In the genomic region with DNA sequence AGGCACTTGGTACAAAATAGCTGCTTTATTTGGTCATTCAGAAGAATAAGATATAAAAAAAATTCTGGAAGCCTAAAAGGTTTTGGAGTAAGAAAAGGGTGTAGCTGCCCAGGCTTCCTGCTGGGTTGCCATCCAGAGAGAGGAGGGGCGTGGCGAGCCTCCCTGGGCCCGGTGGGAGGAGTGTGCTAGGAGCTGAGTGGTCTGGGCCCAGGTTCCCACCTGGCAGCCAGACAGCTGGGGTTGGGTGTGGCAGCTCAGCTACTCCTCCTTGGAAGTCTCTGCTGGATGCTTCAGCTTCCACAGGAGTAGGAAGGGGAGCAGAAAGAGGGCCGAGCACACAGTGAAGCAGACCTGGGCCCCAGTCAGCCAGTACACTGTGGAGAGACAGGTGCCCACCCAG, we compare ENCODE assay signal across 12 mouse cellular contexts. TPM values are rescaled to one million over a fixed set of nuclear protein-coding genes. Genes with fewer than 3 reads are reported as not detected.
A peak's percentile ranks its signal among the peaks of the same experiment; 100 is the strongest.
DNase-seq lines count a peak whose midpoint lies in the region; ATAC-seq and TF ChIP-seq lines count a peak whose summit lies in the region.
"Had no signal": no experiment of that assay in that cellular context is flagged by ENCODE, and none has a peak within 500 bp of the region (broad histone marks: within the 10 kb centered on the region; RNA-seq: fewer than 3 reads in every experiment).

No protein-coding gene starts in this region.

- H3K36me3 ChIP-seq in heart, adult 2 months (ENCODE audit: control insufficient read depth, insufficient read depth, low read length) = no peaks in the 10 kb centered on the region
- peaks cover 79% of the 10 kb centered on the region for H3K36me3 ChIP-seq in heart, embryonic 12.5 days
- peaks cover 84% of the 10 kb centered on the region for H3K36me3 ChIP-seq in liver, embryonic 13.5 days

- intact Hi-C loops in heart, adult 2 months (cut with DNase I) = loop anchor here (10.0 kb wide), 1 partner anchor 259 kb away; no protein-coding TSS in a partner anchor
- intact Hi-C loops in left cerebral cortex, postnatal 36 days (cut with DNase I) = no loop called here

- peaks cover 1% of the 10 kb centered on the region; the same call in 1 of the 2 replicates for H3K4me1 ChIP-seq in heart, adult 2 months (ENCODE audit: control insufficient read depth, insufficient read depth, low read length)
- peaks cover 22% of the 10 kb centered on the region for H3K4me1 ChIP-seq in heart, embryonic 12.5 days (replicated peaks)
- H3K4me1 ChIP-seq in liver, embryonic 13.5 days (replicated peaks) = peaks cover 65% of the 10 kb centered on the region

- DNase-seq in heart, adult 2 months = peak; percentile 56 to 66
- DNase-seq in 3134 (ENCODE audit: extremely low read depth, insufficient read length, low spot score) (peak; percentile 28), ZHBTc4 (ENCODE audit: low read depth, low spot score) (peak; percentile 96)
- no peak for DNase-seq in liver, embryonic 13.5 days
- no peak for DNase-seq in retina, postnatal 1 day
- no peak for DNase-seq in left cerebral cortex, postnatal 36 days (ENCODE audit: low spot score in 2 of 2)

- H3K9me3 ChIP-seq in heart, embryonic 12.5 days (replicated peaks) = no peaks in the 10 kb centered on the region
- H3K9me3 ChIP-seq in liver, embryonic 13.5 days (replicated peaks) = no peaks in the 10 kb centered on the region
- H3K9me3 ChIP-seq: heart, embryonic 13.5 days; intestine, embryonic 15.5 days had no signal

- 55% methylated on average over 4 of the region's 4 CpGs for WGBS in heart, adult 2 months
- 77% methylated on average over 4 of the region's 4 CpGs for WGBS in heart, embryonic 12.5 days
- WGBS in liver, embryonic 13.5 days (ENCODE audit: insufficient replicate concordance) = 69% methylated on average over 4 of the region's 4 CpGs

- no peak overlapping the region for H3K9ac ChIP-seq in heart, adult 2 months (ENCODE audit: low read depth, low read length)
- no peak overlapping the region; the same call in 1 of the 2 replicates for H3K9ac ChIP-seq in heart, embryonic 12.5 days
- H3K9ac ChIP-seq in liver, embryonic 13.5 days = peak overlapping the region; percentile 15; the same call in 1 of the 2 replicates
- H3K9ac ChIP-seq: heart, embryonic 13.5 days; intestine, embryonic 15.5 days had no signal

- H3K4me3 ChIP-seq in heart, adult 2 months = no peak overlapping the region
- H3K4me3 ChIP-seq in heart, embryonic 12.5 days = no peak overlapping the region
- no peak overlapping the region for H3K4me3 ChIP-seq in liver, embryonic 13.5 days (replicated peaks)
- H3K4me3 ChIP-seq: erythroblast, embryonic 14.5 days; heart, embryonic 13.5 days; intestine, embryonic 15.5 days had no signal

- ATAC-seq in heart, embryonic 12.5 days (ENCODE audit: insufficient number of reproducible peaks, low FRiP score) = no peak
- no peak for ATAC-seq in liver, embryonic 13.5 days (ENCODE audit: low read depth)
- no peak for ATAC-seq in granulocyte monocyte progenitor cell, adult 5-6 weeks (replicated peaks; ENCODE audit: poor library complexity, severe bottlenecking)
- ATAC-seq: CD4-positive, CD25-positive, alpha-beta regulatory T cell, adult 4 months; intestine, embryonic 15.5 days had no signal

- no peaks in the 10 kb centered on the region for H3K27me3 ChIP-seq in heart, adult 2 months (ENCODE audit: control insufficient read depth, insufficient read depth, low read length)
- no peaks in the 10 kb centered on the region for H3K27me3 ChIP-seq in heart, embryonic 12.5 days (replicated peaks)
- no peaks in the 10 kb centered on the region for H3K27me3 ChIP-seq in liver, embryonic 13.5 days
- H3K27me3 ChIP-seq: heart, embryonic 13.5 days; intestine, embryonic 15.5 days had no signal

- TF ChIP-seq POLR2A in heart, adult 2 months (IDR thresholded peaks at IDR 0.05; ENCODE audit: insufficient read depth, low read depth, low read length) = no peak

- TF ChIP-seq CTCF in heart, adult 2 months (IDR thresholded peaks at IDR 0.05) = no peak

- H3K4me2 ChIP-seq in heart, embryonic 12.5 days = no peak overlapping the region
- H3K4me2 ChIP-seq in liver, embryonic 13.5 days = peak overlapping the region; percentile 36
- H3K4me2 ChIP-seq: heart, embryonic 13.5 days; intestine, embryonic 15.5 days had no signal

- no peaks in the 10 kb centered on the region for H3K79me2 ChIP-seq in heart, adult 2 months (replicated peaks; ENCODE audit: control insufficient read depth, insufficient read depth, low read length)

- no peak for TF ChIP-seq EP300 in heart, adult 2 months (IDR thresholded peaks at IDR 0.05; ENCODE audit: insufficient read depth, low read depth, low read length)

- no peak overlapping the region for H3K27ac ChIP-seq in heart, adult 2 months
- H3K27ac ChIP-seq in heart, embryonic 12.5 days (ENCODE audit: poor library complexity, severe bottlenecking) = no peak overlapping the region
- peak overlapping the region; percentile 91 for H3K27ac ChIP-seq in liver, embryonic 13.5 days
- H3K27ac ChIP-seq: heart, embryonic 13.5 days; intestine, embryonic 15.5 days had no signal

RNA-seq across cellular contexts. Expression of a gene that starts 3.4 kb away (rescaled TPM):
- total RNA-seq in heart, adult 2 months (2021) = 1 to 10 TPM; 9.8 to 9.9 TPM
- polyA plus RNA-seq in heart, adult 2 months (2012; rRNA removed) = 36.1 and 43.3 TPM in 2 replicates
- polyA plus RNA-seq in heart, embryonic 12.5 days (2016; fragmentation: Nextera tagmentation; extraction: Ambion mirVana) = 72.2 and 76.5 TPM in 2 replicates
- polyA plus RNA-seq in liver, embryonic 13.5 days (2015; fragmentation: Nextera tagmentation; extraction: Ambion mirVana) = 56.3 and 65.9 TPM in 2 replicates
- 196 and 197 TPM in 2 replicates for total RNA-seq in granulocyte monocyte progenitor cell, adult 5-6 weeks (2014; fragmentation: Nextera tagmentation)
- total RNA-seq in granulocyte monocyte progenitor cell, adult 5-6 weeks (2017) = 111 and 147 TPM in 2 replicates
- 10 to 100 TPM; 35.7 to 42.1 TPM for total RNA-seq in left cerebral cortex, postnatal 36 days (2021)

RNA-seq across cellular contexts. Expression of a gene that starts 26.3 kb away (rescaled TPM):
- total RNA-seq in heart, adult 2 months (2021) = 10 to 100 TPM; 11.4 to 11.8 TPM
- 8.5 and 15.8 TPM in 2 replicates for polyA plus RNA-seq in heart, adult 2 months (2012; rRNA removed)
- polyA plus RNA-seq in heart, embryonic 12.5 days (2016; fragmentation: Nextera tagmentation; extraction: Ambion mirVana) = 19.2 and 19.9 TPM in 2 replicates
- 19.8 and 24.2 TPM in 2 replicates for polyA plus RNA-seq in liver, embryonic 13.5 days (2015; fragmentation: Nextera tagmentation; extraction: Ambion mirVana)
- 40.0 and 45.0 TPM in 2 replicates for total RNA-seq in granulocyte monocyte progenitor cell, adult 5-6 weeks (2014; fragmentation: Nextera tagmentation)
- 47.7 and 50.0 TPM in 2 replicates for total RNA-seq in granulocyte monocyte progenitor cell, adult 5-6 weeks (2017)
- total RNA-seq in left cerebral cortex, postnatal 36 days (2021) = 10 to 100 TPM; 13.2 to 14.9 TPM

RNA-seq across cellular contexts. Expression of a gene that starts 26.5 kb away (rescaled TPM):
- total RNA-seq in heart, adult 2 months (2021) = under 1 TPM; 0.84 TPM
- polyA plus RNA-seq in heart, adult 2 months (2012; rRNA removed) = 0.74 and 1.3 TPM in 2 replicates
- polyA plus RNA-seq in heart, embryonic 12.5 days (2016; fragmentation: Nextera tagmentation; extraction: Ambion mirVana) = 2.7 and 3.6 TPM in 2 replicates
- polyA plus RNA-seq in liver, embryonic 13.5 days (2015; fragmentation: Nextera tagmentation; extraction: Ambion mirVana) = 0.42 and 0.67 TPM in 2 replicates
- total RNA-seq in granulocyte monocyte progenitor cell, adult 5-6 weeks (2014; fragmentation: Nextera tagmentation) = 0.95 and 7.2 TPM in 2 replicates
- 1.2 and 1.4 TPM in 2 replicates for total RNA-seq in granulocyte monocyte progenitor cell, adult 5-6 weeks (2017)
- total RNA-seq in left cerebral cortex, postnatal 36 days (2021) = 1 to 10 TPM; 5.7 to 5.9 TPM

Comparison
In these comparisons a context has a peak if more than half of its experiments do, and no peak if none do; other contexts are left out.
1. DNase-seq: peak in heart, adult 2 months (2 of 2), 3134 (single experiment) and ZHBTc4 (single experiment); none in liver, embryonic 13.5 days (single experiment), retina, postnatal 1 day (single experiment) and left cerebral cortex, postnatal 36 days (0 of 2).